Mouse (Mus musculus): Measurements from ENCODE around the gene Fcer1g. TPM values are rescaled to one million over a fixed set of nuclear protein-coding genes. Genes with fewer than 3 reads are reported as not detected.

The Fcer1g gene
- 114 and 119 TPM in 2 replicates for polyA plus RNA-seq (2021; fragmentation: Nextera tagmentation)
- long read RNA-seq, experiment 1, transcript Fcer1g-201 (5 exons, 674 nt), result major isoform, 40 of 43 reads
- long read RNA-seq, experiment 1, partial matches to known transcripts, result 0 of 43 reads
- long read RNA-seq, experiment 1, other reads (novel, unspliced or antisense), result 3 of 43 reads
- long read RNA-seq, experiment 2, transcript Fcer1g-201 (5 exons, 674 nt), result major isoform, 7 of 8 reads
- long read RNA-seq, experiment 2, partial matches to known transcripts, result 0 of 8 reads
- long read RNA-seq, experiment 2, other reads (novel, unspliced or antisense), result 1 of 8 reads

DNA sequence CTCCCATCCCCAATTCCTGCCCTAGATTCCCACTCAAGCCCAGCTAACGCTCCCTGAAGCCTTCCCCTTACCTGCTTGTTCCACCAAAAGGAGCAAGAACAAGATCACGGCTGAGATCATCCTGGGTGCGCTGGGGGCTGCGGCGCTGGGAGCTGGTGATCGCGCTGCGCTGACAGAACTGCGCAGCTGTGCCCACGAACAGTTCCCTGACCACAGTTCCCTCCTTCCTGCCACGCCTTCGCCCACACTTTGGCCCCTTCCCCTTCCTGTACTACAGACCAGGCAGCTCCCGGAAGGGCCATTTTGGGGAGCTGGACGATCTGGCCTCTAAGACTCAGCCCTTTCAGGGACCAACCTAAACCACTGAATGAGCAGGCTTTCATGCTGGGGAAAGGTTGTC lies at the start of gene Fcer1g:
TSS of gene Fcer1g (minus strand) at position 240 of the 400 bp plus-strand sequence.

DNA sequence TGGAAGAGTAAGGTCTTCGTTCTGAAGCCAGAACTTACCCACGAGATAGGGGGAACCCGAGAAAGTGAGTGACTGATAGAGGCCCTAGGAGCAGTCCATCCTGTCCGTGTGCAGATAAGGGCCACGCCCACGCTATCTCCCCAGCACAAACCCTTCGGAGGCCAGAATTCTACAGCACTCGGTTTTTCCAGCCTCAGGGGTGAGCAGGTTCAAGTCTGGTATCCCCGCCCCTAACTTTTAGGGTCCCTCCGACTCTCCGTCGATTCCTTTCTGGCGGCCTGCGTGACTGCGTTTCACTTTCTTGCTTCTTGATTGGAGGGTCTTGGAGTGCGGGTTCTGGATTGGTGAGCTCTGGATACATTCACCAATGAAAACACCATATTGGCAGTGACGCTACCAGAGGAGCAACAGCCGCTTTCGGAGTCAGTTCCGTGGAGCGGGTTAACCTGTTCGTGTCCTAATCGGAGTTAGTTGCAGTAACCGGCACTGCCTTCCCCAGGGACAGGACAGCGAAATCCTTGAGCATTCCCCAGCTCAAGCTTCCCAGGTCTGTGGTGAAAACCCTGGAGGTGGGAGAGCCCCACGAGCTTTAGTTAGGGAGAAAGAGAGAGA lies 46.9 kb upstream of the Fcer1g start, which contains the start of gene Ppox:
TSS of gene Ppox (minus strand) at position 271 of the 612 bp plus-strand sequence.

DNA sequence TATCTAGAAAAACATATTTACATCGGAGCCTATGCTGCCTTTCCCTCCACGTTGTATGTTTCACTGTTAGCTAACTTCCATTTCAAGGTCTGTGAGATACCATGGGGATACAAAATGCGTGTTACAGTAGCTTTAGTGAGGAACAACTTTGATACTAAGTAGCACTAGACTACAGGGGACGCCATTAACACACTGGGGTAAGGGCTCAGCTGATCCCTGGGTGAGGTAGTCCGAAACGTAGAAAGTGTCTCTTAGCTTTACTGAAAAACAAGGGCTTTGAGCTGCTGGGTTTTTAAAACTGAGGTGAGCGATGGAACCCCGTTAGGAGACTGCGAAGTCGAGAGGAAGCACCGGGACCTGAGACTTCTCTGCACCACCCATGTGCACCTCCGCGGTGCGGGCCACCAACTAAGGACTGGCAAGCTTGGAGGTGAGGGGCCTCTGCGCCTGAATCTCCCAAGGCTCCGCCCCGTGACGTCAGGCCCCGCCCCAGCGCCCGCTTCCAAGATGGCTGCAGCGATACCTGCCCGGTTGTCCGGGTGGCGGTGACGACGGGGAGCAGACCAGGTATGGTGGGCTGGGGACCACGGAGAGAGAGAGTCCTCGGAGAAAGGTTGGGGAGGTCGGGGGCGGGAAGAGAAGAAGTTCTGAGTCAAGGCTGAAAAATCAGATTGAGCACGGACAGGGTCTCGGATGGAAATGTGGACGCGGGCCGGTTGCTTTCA lies 35.8 kb upstream of the Fcer1g start, which contains the start of gene B4galt3:
TSS of gene B4galt3 (plus strand) at position 481 of the 725 bp plus-strand sequence.

DNA sequence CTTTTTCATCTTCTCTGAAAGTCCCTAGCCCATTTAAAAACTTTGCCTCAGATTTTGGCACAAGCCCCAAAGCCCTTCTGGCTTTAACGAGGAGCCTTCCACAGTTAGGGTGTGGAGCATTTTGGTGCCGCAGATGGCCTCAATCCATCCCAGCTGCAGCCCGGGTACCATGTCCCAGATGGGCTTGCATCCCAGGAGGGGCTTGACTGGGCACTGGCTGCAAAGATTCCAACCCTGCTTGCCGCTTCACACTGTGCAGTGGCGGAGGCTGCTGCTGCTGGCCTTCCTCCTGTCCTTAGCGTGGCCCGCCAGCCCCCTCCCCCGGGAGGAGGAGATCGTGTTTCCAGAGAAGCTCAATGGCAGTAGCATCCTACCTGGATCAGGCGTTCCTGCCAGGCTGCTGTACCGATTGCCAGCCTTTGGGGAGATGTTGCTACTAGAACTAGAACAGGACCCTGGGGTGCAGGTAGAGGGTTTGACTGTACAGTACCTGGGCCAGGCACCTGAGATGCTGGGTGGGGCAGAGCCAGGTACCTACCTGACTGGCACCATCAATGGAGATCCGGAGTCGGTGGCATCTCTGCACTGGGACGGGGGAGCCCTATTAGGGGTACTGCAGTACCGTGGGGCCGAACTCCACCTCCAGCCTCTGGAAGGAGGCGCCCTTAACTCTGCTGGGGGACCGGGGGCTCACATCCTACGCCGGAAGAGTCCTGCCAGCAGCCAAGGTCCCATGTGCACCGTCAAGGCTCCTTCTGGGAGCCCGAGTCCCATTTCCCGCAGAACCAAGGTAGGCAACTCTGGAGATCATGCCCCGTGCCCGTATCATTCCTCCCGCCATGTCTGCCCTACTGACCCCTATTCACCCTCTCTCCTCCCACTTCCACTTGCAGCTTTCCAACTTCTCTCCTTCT lies 16.8 kb upstream of the Fcer1g start, which contains the start of gene Ndufs2:
TSS of gene Ndufs2 (minus strand) at position 709 of the 914 bp plus-strand sequence.

DNA sequence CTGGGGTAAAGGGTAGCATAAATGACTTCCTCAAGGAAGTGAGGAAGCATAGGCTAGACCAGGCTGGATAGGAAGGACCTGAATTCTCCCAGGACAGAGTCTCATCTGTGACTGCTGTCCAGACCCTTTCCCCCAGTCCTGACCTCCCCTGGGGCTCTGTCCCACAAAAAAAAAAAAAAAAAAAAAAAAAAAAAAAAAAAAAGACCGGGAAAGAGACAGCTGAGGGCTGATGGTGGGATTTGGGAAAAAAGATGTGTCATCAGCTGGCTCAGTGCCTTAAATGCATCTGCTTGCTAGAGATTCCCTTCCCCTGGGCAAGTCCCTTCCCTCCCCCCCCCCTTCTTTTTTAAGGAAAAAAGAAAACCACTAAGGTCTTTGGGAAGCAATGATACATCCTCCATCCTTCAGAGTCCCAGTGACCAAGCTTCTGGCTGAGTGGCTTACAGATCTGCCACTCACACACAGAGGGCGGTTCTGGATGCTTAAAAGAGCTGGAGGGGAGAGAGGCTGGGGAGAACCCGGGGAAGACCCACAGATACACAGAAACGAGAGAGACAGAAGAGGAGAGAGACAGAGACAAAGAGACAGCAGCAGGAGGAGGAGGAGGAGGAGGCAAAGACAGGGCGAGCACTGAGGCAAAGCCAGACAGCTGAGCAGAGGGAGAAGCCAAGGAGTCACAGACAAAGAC lies 15.9 kb upstream of the Fcer1g start, which contains the start of gene Adamts4:
TSS of gene Adamts4 (plus strand) at position 509 of the 688 bp plus-strand sequence.

DNA sequence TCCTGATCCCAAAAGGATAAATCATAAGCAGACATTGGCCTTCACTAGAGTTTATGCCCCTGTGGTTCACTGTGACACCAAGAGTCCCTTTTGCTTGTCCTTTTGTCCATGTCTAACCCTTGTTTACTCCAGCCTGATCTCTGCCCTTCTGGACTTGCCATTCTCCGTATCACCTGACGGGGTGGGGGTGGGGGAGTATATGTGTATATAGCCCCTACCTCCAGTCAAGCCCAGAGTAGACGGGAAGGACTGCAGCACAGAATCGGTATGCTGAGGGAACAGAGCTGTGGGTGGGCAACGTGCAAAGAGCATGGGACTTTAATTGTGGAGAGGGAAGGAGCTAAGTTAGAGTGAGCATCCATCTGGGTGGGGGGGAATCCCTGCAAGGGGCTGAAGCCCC lies 9.3 kb downstream of the Fcer1g start, which contains the start of gene Apoa2:
TSS of gene Apoa2 (plus strand) at position 198 of the 400 bp plus-strand sequence.

DNA sequence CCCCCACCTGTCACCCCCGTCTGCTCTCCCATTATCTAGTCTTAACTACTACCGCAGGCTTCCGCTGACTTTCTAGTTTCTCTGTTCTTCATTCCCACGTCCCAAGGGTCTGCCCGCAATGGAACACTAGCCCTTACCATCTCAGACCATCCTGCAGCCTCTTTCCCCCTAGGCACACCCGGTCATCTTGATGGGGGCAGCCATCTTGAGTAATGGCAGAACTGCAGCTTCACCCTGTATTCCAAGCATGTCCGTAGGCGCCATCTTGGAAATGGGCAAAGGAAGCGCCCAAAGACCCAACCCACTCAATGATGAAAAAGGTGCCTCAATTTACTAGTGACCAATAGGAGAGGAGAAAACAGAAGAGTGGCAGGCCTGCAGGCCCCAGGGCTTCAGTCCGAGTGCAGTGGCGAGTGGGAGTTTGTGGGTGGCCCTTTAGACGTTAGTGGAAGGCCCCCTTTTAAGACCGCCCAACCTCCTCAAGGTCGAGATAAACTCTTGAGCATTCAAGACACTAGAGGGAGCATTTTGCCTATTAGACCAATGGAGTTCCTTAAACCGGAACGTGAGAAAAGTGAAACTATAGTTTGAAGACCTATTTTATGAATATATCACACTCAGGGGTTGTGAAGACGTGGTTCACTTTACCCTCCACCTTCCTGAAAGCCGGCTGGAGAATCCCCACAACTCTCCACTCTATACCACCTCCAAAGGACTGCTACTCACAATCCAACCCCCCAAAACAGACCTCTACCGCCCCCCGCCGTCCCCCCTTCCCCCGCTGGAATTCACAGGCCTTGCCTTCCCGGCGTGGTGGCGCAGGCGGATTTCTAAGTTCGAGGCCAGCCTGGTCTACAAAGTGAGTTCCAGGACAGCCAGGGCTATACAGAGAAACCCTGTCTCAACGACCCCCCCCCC lies 11.7 kb downstream of the Fcer1g start, which contains the start of gene Tomm40l:
TSS of gene Tomm40l (minus strand) at position 277 of the 918 bp plus-strand sequence.

DNA sequence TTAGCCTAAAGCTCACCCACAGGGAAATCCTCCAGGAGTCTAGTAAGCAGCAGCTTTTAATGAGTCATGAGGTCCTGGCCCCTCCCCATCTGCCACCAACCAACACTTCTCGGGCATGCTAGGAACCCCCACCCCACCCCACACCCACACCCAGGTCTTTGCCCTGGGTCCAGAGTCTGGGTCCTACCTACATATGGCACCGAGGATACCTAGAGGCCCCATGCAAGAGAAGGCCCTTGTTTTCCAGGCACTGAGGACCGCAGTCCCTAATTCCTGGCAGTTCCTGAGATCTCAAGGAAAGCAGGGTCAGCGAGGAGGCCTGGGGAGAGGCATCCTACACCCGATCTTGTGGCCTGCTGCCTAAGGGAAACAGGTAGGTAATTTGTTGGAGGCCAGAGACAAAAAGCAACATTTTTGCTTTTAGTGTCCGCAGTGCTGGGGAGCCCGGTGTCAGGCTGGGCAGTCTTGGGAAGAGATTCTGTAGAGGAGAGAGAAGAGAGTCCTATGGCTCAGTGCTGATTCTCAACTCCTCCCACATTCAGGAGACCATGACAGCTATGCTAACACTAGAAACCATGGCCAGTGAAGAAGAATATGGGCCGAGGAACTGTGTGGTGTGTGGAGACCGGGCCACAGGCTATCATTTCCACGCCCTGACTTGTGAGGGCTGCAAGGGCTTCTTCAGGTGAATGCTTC lies 20.2 kb downstream of the Fcer1g start, which contains the start of gene Nr1i3:
TSS of gene Nr1i3 (plus strand) at position 170 of the 696 bp plus-strand sequence.

DNA sequence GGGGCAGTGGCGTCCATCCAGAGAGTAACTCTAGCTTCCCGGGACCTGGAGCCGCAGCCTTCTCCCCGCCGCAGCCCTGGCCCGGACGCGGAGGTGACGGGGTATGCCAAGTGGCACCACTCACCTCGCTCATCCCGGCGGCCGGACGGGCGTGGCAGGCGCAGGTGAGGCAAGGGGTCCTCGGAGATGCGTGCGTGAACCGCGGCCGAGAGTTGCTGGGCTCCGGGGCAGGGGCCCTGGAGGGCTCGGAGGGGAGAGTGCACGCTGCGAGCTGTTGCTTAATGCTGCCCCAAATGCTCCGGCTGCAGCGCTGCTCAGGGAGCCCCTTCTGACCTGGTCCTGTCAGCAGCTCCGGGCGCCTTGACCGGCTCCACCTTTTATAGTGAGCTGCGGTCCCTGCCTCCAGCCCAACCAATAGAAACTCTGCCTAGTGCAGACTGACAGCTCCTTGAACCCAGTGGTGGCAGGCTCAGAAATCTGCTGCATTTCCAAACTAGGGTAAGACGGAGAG lies 38.2 kb downstream of the Fcer1g start, which contains the start of gene Pcp4l1:
TSS of gene Pcp4l1 (minus strand) at position 382 of the 511 bp plus-strand sequence.

Other genes with a start within 250 kb of the Fcer1g start
- 0.23 and 0.25 TPM in 2 replicates for gene Fcgr4, start 215.4 kb downstream of the Fcer1g start, polyA plus RNA-seq (2021; fragmentation: Nextera tagmentation)
- gene Fcgr3, start 169.4 kb downstream of the Fcer1g start, polyA plus RNA-seq (2021; fragmentation: Nextera tagmentation), result 25.2 and 26.9 TPM in 2 replicates
- gene Cfap126, start 120.4 kb downstream of the Fcer1g start, polyA plus RNA-seq (2021; fragmentation: Nextera tagmentation), result 4.3 and 7.5 TPM in 2 replicates
- gene Sdhc, start 83.8 kb downstream of the Fcer1g start, polyA plus RNA-seq (2021; fragmentation: Nextera tagmentation), result 67.1 and 75.0 TPM in 2 replicates
- not detected in 2 replicates for gene Mpz, start 83.7 kb downstream of the Fcer1g start, polyA plus RNA-seq (2021; fragmentation: Nextera tagmentation)
- 51.6 and 80.2 TPM in 2 replicates for gene Pcp4l1, start 38.1 kb downstream of the Fcer1g start, polyA plus RNA-seq (2021; fragmentation: Nextera tagmentation)
- gene Nr1i3, start 20.4 kb downstream of the Fcer1g start, polyA plus RNA-seq (2021; fragmentation: Nextera tagmentation), result 0.09 TPM in 1 of 2 replicates, not detected in the other
- 87.6 and 97.2 TPM in 2 replicates for gene Tomm40l, start 11.9 kb downstream of the Fcer1g start, polyA plus RNA-seq (2021; fragmentation: Nextera tagmentation)
- 4.8 and 6.2 TPM in 2 replicates for gene Apoa2, start 9.3 kb downstream of the Fcer1g start, polyA plus RNA-seq (2021; fragmentation: Nextera tagmentation)
- gene Adamts4, start 16.1 kb upstream of the Fcer1g start, polyA plus RNA-seq (2021; fragmentation: Nextera tagmentation), result 5.2 and 5.5 TPM in 2 replicates
- gene Ndufs2, start 17.0 kb upstream of the Fcer1g start, polyA plus RNA-seq (2021; fragmentation: Nextera tagmentation), result 112 and 142 TPM in 2 replicates
- gene B4galt3, start 36.0 kb upstream of the Fcer1g start, polyA plus RNA-seq (2021; fragmentation: Nextera tagmentation), result 59.3 and 66.2 TPM in 2 replicates
- gene Ppox, start 46.8 kb upstream of the Fcer1g start, polyA plus RNA-seq (2021; fragmentation: Nextera tagmentation), result 7.7 and 9.4 TPM in 2 replicates
- 45.9 and 51.2 TPM in 2 replicates for gene Usp21, start 53.6 kb upstream of the Fcer1g start, polyA plus RNA-seq (2021; fragmentation: Nextera tagmentation)
- 186 and 192 TPM in 2 replicates for gene Ufc1, start 60.7 kb upstream of the Fcer1g start, polyA plus RNA-seq (2021; fragmentation: Nextera tagmentation)
- gene Dedd, start 94.8 kb upstream of the Fcer1g start, polyA plus RNA-seq (2021; fragmentation: Nextera tagmentation), result 30.4 and 30.5 TPM in 2 replicates
- gene Nit1, start 111.3 kb upstream of the Fcer1g start, polyA plus RNA-seq (2021; fragmentation: Nextera tagmentation), result 30.4 and 30.8 TPM in 2 replicates
- gene Pfdn2, start 111.3 kb upstream of the Fcer1g start, polyA plus RNA-seq (2021; fragmentation: Nextera tagmentation), result 139 and 143 TPM in 2 replicates
- 9.4 and 9.8 TPM in 2 replicates for gene Klhdc9, start 126.4 kb upstream of the Fcer1g start, polyA plus RNA-seq (2021; fragmentation: Nextera tagmentation)
- 1.7 and 2.2 TPM in 2 replicates for gene Nectin4, start 135.7 kb upstream of the Fcer1g start, polyA plus RNA-seq (2021; fragmentation: Nextera tagmentation)
- gene Arhgap30, start 154.6 kb upstream of the Fcer1g start, polyA plus RNA-seq (2021; fragmentation: Nextera tagmentation), result 0.48 and 0.65 TPM in 2 replicates
- gene Usf1, start 176.9 kb upstream of the Fcer1g start, polyA plus RNA-seq (2021; fragmentation: Nextera tagmentation), result 36.7 and 37.4 TPM in 2 replicates
- 1.4 and 2.3 TPM in 2 replicates for gene Tstd1, start 184.5 kb upstream of the Fcer1g start, polyA plus RNA-seq (2021; fragmentation: Nextera tagmentation)
- 9.5 and 13.0 TPM in 2 replicates for gene F11r, start 203.2 kb upstream of the Fcer1g start, polyA plus RNA-seq (2021; fragmentation: Nextera tagmentation)

Data from layer of hippocampus, adult 6 months (tissue).